Mouse (Mus musculus): ENCODE data around the gene Gm10273. TPM values are rescaled to one million over a fixed set of nuclear protein-coding genes. Genes with fewer than 3 reads are reported as not detected.
"Not testable (repeated sequence)": the region's sequence is repeated elsewhere in the genome, so short reads cannot be mapped to it uniquely, and the experiment has no call there.

The Gm10273 gene
- total and polyA plus RNA-seq, 2 experiments from 2014 or later: 5.9 to 7.7 TPM

GRCm38 (mm10) chr10:59369426-59369825, 26.0 kb upstream of the Gm10273 start:
- no peak for TF ChIP-seq CTCF (IDR thresholded peaks at IDR 0.05; ENCODE audit: low read depth)
- no peaks in the 10 kb centered on the region for H3K27me3 ChIP-seq (ENCODE audit: insufficient read depth, low read length)
- H3K9ac ChIP-seq (replicated peaks; ENCODE audit: low read length): no peak overlapping the region
- H3K27ac ChIP-seq: no peak overlapping the region
- H3K4me3 ChIP-seq (ENCODE audit: low read length): no peak overlapping the region
- no peaks in the 10 kb centered on the region for H3K9me3 ChIP-seq (ENCODE audit: low read length)
- H3K4me1 ChIP-seq (ENCODE audit: insufficient read depth, low read length): no peaks in the 10 kb centered on the region
- no peak for ATAC-seq
- DNase-seq (ENCODE audit: low spot score): no peak
- no peak overlapping the region for H3K4me2 ChIP-seq (ENCODE audit: low read depth, low read length)
- peaks cover 49% of the 10 kb centered on the region for H3K36me3 ChIP-seq (ENCODE audit: insufficient read depth, low read length)
- 91% methylated on average over 9 of the region's 9 CpGs for WGBS

- no peak overlapping the region for H3K27ac ChIP-seq
- 94% methylated on average over 10 of the region's 10 CpGs for WGBS
- no peak for DNase-seq (ENCODE audit: low spot score)
- no peaks in the 10 kb centered on the region for H3K9me3 ChIP-seq (ENCODE audit: low read length)
- no peak overlapping the region for H3K9ac ChIP-seq (replicated peaks; ENCODE audit: low read length)
- ATAC-seq: no peak
- no peaks in the 10 kb centered on the region for H3K27me3 ChIP-seq (ENCODE audit: insufficient read depth, low read length)
- no peak for TF ChIP-seq CTCF (IDR thresholded peaks at IDR 0.05; ENCODE audit: low read depth)
- H3K4me1 ChIP-seq (ENCODE audit: insufficient read depth, low read length): no peaks in the 10 kb centered on the region
- no peak overlapping the region for H3K4me3 ChIP-seq (ENCODE audit: low read length)
- no peak overlapping the region for H3K4me2 ChIP-seq (ENCODE audit: low read depth, low read length)
- H3K36me3 ChIP-seq (ENCODE audit: insufficient read depth, low read length): peaks cover 3% of the 10 kb centered on the region; the same call in 1 of the 2 replicates
Observed at GRCm38 (mm10) chr10:59377906-59378305, 17.5 kb upstream of the Gm10273 start.

GRCm38 (mm10) chr10:59378728-59379127, 16.7 kb upstream of the Gm10273 start:
- no peak overlapping the region for H3K4me3 ChIP-seq (ENCODE audit: low read length)
- TF ChIP-seq CTCF (IDR thresholded peaks at IDR 0.05; ENCODE audit: low read depth): peak; percentile 22
- no peak overlapping the region for H3K4me2 ChIP-seq (ENCODE audit: low read depth, low read length)
- DNase-seq (ENCODE audit: low spot score): no peak
- H3K9me3 ChIP-seq (ENCODE audit: low read length): no peaks in the 10 kb centered on the region
- no peak overlapping the region for H3K27ac ChIP-seq
- no peak for ATAC-seq
- no peaks in the 10 kb centered on the region for H3K4me1 ChIP-seq (ENCODE audit: insufficient read depth, low read length)
- no peaks in the 10 kb centered on the region for H3K36me3 ChIP-seq (ENCODE audit: insufficient read depth, low read length)
- no peaks in the 10 kb centered on the region for H3K27me3 ChIP-seq (ENCODE audit: insufficient read depth, low read length)
- H3K9ac ChIP-seq (replicated peaks; ENCODE audit: low read length): no peak overlapping the region
- 89% methylated on average over 4 of the region's 4 CpGs for WGBS

GRCm38 (mm10) chr10:59379927-59380326, 15.5 kb upstream of the Gm10273 start:
- no peaks in the 10 kb centered on the region for H3K4me1 ChIP-seq (ENCODE audit: insufficient read depth, low read length)
- H3K27me3 ChIP-seq (ENCODE audit: insufficient read depth, low read length): no peaks in the 10 kb centered on the region
- WGBS: 70% methylated on average over 3 of the region's 3 CpGs
- ATAC-seq: no peak
- no peak for DNase-seq (ENCODE audit: low spot score)
- no peak overlapping the region for H3K4me3 ChIP-seq (ENCODE audit: low read length)
- no peak overlapping the region for H3K27ac ChIP-seq
- no peak for TF ChIP-seq CTCF (IDR thresholded peaks at IDR 0.05; ENCODE audit: low read depth)
- H3K36me3 ChIP-seq (ENCODE audit: insufficient read depth, low read length): no peaks in the 10 kb centered on the region
- H3K9me3 ChIP-seq (ENCODE audit: low read length): no peaks in the 10 kb centered on the region
- no peak overlapping the region for H3K4me2 ChIP-seq (ENCODE audit: low read depth, low read length)
- no peak overlapping the region for H3K9ac ChIP-seq (replicated peaks; ENCODE audit: low read length)

- 66% methylated on average over 2 of the region's 2 CpGs for WGBS
- Histone ChIP-seq H3K9me3 (ENCODE audit: low read length) (no peaks in the 10 kb centered on the region), H3K4me2 (ENCODE audit: low read depth, low read length) (no peak overlapping the region), H3K4me3 (ENCODE audit: low read length) (no peak overlapping the region), H3K27me3 (ENCODE audit: insufficient read depth, low read length) (no peaks in the 10 kb centered on the region), H3K36me3 (ENCODE audit: insufficient read depth, low read length) (no peaks in the 10 kb centered on the region), H3K4me1 (ENCODE audit: insufficient read depth, low read length) (no peaks in the 10 kb centered on the region), H3K9ac (replicated peaks; ENCODE audit: low read length) (no peak overlapping the region), H3K27ac (no peak overlapping the region)
- DNase-seq (ENCODE audit: low spot score) (no peak), ATAC-seq (0 out of 2 replicates have a peak, but pooled peaks have one; percentile 18)
- no peak for TF ChIP-seq CTCF (IDR thresholded peaks at IDR 0.05; ENCODE audit: low read depth)
Observed at GRCm38 (mm10) chr10:59380411-59380821, 15.0 kb upstream of the Gm10273 start.

GRCm38 (mm10) chr10:59381563-59381962, 13.9 kb upstream of the Gm10273 start:
- H3K9me3 ChIP-seq (ENCODE audit: low read length); H3K36me3 ChIP-seq (ENCODE audit: insufficient read depth, low read length); H3K9ac ChIP-seq (replicated peaks; ENCODE audit: low read length); H3K4me1 ChIP-seq (ENCODE audit: insufficient read depth, low read length); ATAC-seq; H3K27me3 ChIP-seq (ENCODE audit: insufficient read depth, low read length); H3K4me3 ChIP-seq (ENCODE audit: low read length); H3K27ac ChIP-seq; H3K4me2 ChIP-seq (ENCODE audit: low read depth, low read length); DNase-seq (ENCODE audit: low spot score): not testable (repeated sequence)
- 84% methylated on average over 6 of the region's 10 CpGs for WGBS

GRCm38 (mm10) chr10:59386951-59387350, 8.5 kb upstream of the Gm10273 start:
- DNase-seq (ENCODE audit: low spot score) (peak; percentile 30), ATAC-seq (no peak)
- H3K9me3 ChIP-seq (ENCODE audit: low read length): 0 out of 2 replicates have a peak, but pooled peaks cover 4% of the 10 kb centered on the region
- H3K9ac ChIP-seq (replicated peaks; ENCODE audit: low read length): no peak overlapping the region
- H3K36me3 ChIP-seq (ENCODE audit: insufficient read depth, low read length): no peaks in the 10 kb centered on the region
- H3K27me3 ChIP-seq (ENCODE audit: insufficient read depth, low read length): no peaks in the 10 kb centered on the region
- no peak for TF ChIP-seq CTCF (IDR thresholded peaks at IDR 0.05; ENCODE audit: low read depth)
- no peak overlapping the region for H3K27ac ChIP-seq
- H3K4me2 ChIP-seq (ENCODE audit: low read depth, low read length): no peak overlapping the region
- no peaks in the 10 kb centered on the region for H3K4me1 ChIP-seq (ENCODE audit: insufficient read depth, low read length)
- no peak overlapping the region for H3K4me3 ChIP-seq (ENCODE audit: low read length)
- 73% methylated on average over 7 of the region's 8 CpGs for WGBS
